Mouse (Mus musculus): ENCODE measurements around the gene Arhgef17.

GRCm38 (mm10) chr7:100958426-100958825 lies 26.5 kb upstream of the Arhgef17 start:
- no peak for TF ChIP-seq CTCF (IDR thresholded peaks at IDR 0.05; ENCODE audit: borderline replicate concordance, control insufficient read depth, extremely low read depth, insufficient read depth, low read length, poor library complexity)
- TF ChIP-seq POLR2A (IDR thresholded peaks at IDR 0.05; ENCODE audit: control insufficient read depth, extremely low read depth, insufficient read depth, low read length, poor library complexity) = no peak
